Mouse (Mus musculus) bone marrow macrophage, adult 2 months (primary cell): Measurements from ENCODE around the gene Phldb1. TPM values are rescaled to one million over a fixed set of nuclear protein-coding genes. Genes with fewer than 3 reads are reported as not detected.
A peak's percentile ranks its signal among the peaks of the same experiment; 100 is the strongest.

Experiments used
- H3K27ac ChIP-seq: 2 replicates; pipeline ENCODE4 v1.5.1; 2012; ENCODE audit warnings: low read depth, low read length; ENCODE audit not compliant: insufficient read depth
- H3K4me1 ChIP-seq: 2 replicates; pipeline ENCODE4 v1.6.1; 2012; ENCODE audit warnings: low read length; ENCODE audit not compliant: control insufficient read depth, insufficient read depth
- H3K4me3 ChIP-seq: 2 replicates; pipeline ENCODE4 v1.5.1; 2012; ENCODE audit warnings: mild to moderate bottlenecking, low read length, moderate library complexity; ENCODE audit not compliant: insufficient read depth
- CTCF ChIP-seq: IDR thresholded peaks from 2 replicates; pipeline ENCODE4 v1.5.1; 2012; ENCODE audit warnings: low read depth, mild to moderate bottlenecking, low read length, moderate library complexity
- POLR2A ChIP-seq: IDR thresholded peaks from 2 replicates; pipeline ENCODE4 v1.6.1; 2012; ENCODE audit warnings: mild to moderate bottlenecking, low read depth, low read length, borderline replicate concordance
- polyA plus RNA-seq: library from polyadenylated mRNA; stranded (reverse); fragments of >200 nt; gene quantifications from 2 replicates; pipeline ENCODE4 v1.2.4, GENCODE M21; 2012; ENCODE audit not compliant: missing spikeins, insufficient read depth, insufficient read length

Gene Phldb1
- polyA plus RNA-seq, 1 experiment = 4.3 TPM

DNA sequence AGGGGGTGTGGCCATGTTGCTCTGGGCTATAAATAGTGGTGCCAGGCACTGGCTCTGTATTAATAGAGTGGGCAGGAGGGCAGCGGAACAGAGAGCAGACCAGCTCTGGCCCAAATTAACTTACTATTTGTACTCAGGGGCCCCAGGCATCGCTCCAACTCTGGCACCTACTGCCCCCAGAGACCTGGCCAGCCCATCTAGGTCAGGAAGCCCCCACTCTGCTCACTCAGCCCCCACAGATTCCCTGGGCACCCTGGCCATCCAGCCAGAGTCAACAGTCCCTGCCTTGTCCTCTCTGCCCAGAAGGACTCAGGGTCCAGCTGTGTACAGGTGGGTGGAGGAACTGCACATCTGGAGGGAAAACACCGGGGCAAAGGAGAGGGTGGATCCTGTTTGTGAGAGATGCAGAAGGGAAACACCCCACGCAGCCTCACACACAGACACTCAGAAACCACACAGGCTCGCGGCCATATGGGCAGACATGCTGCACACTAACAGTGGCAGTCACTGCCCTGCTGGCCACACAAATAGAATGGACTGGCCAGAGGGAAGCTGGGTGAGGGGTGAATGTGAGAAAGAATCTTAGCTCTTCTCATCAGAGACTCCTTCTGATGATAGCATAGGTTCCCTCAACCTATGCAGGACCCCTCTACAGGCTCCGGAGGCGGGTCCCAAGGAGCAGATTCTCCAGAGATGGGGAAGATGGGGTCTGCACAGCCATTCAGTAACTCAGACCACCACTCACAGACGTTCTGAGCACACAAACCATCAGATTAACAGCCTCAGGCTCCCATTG is 14.4 kb downstream of the Phldb1 start:
- H3K4me1 ChIP-seq = peaks cover 28% of the 10 kb centered on the region
- no peak overlapping the region for H3K27ac ChIP-seq

DNA sequence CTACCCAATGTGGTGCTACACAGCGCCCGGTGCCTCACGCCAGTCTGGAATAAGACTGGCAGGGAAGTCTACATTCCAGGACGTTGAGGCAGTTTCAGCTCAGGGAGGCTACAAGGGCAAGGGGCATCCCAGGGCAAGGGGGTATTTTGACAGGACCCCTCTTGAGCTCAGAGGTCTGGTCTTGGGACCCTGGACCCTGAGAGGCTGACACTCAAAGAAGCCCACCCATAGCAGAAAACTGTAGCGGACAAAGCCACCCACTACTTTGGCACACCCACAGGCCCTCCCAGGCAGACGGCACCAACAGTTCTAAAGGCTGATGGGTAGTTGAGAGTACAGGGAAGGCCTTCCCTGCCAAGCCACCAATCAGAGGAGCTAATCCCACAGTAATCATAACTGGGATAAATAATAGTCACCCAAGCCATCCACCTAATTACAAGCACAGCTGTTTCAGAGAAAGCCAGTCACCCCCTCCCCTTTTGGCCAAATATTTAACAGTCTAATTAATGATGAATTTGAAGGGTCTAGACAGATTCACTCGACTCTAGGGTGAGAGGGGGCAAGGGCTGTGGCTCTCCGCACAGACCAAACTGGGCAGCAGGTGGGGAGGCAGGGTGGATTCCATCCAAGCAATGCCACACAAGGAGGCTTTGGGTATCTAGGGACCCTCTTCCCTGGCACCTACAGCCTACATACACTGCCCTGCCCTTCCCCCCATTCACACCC is 15.2 kb downstream of the Phldb1 start:
- H3K4me3 ChIP-seq = no peak overlapping the region

More for the DNA sequence above, 14.4 kb downstream of the Phldb1 start:
- peak overlapping the region; percentile 78 for H3K4me3 ChIP-seq
- no peak for TF ChIP-seq CTCF
- TF ChIP-seq POLR2A = no peak

DNA sequence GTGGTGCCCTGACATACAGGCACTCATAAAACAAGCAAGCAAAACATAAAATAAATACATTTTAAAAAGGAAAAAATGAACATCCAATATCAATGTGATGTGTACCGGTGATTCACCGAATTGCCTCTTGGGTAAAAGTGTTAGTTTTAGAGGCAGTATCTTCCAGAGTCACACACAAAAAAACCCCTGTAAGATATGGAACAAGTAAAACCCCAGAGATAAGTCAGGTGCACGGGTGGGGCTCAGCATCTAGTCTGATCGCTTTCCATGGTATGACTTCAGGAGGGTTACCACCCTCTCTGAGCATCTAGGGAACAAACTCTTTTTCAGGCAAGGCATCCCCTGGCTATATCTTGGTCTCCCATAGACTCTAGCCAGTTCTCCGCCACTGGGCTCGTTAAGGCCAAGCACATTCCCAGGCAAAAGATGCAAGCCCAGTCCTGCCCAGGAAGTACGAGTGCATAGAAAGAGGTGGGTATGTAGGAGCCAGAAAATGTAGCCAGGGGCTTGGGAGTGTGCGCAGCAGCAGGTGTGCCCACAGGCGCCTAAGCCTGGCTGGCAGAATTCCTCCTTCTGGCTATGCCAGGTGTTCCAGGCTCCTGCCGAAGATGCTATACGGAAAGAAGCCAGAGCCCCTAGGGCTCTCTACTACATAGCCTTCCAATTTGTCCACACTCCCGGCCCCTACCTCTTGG is 15.9 kb downstream of the Phldb1 start:
- H3K4me3 ChIP-seq = no peak overlapping the region
- H3K27ac ChIP-seq = no peak overlapping the region
- H3K4me1 ChIP-seq = peaks cover 28% of the 10 kb centered on the region
- TF ChIP-seq POLR2A = no peak
- TF ChIP-seq CTCF = no peak

More for the DNA sequence above, 15.2 kb downstream of the Phldb1 start:
- TF ChIP-seq POLR2A = no peak
- TF ChIP-seq CTCF = no peak
- Histone ChIP-seq H3K4me1 (peaks cover 28% of the 10 kb centered on the region), H3K27ac (no peak overlapping the region)

DNA sequence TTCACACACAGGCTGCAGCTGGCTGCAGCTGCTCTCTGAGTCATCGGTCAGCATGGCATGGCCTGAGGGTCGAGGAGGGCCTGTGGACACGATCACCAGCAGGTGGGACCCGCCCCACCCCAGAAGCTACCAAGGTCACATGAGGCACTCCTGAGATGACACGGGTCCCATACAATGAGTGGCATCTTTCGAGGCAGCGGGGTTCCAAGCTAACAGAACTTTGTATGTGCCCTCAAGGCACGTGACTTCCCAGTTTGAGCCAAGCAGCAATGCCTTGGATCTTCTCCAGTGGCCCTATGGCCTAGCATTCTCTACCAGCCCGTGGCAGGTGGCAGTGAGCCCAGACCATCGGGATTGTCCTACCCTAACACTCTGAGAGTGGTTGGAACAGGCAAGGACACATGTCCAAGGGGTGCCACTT is 17.2 kb downstream of the Phldb1 start:
- H3K4me3 ChIP-seq = no peak overlapping the region
- TF ChIP-seq CTCF = no peak
- no peak for TF ChIP-seq POLR2A
- H3K27ac ChIP-seq = no peak overlapping the region
- H3K4me1 ChIP-seq = peaks cover 16% of the 10 kb centered on the region

DNA sequence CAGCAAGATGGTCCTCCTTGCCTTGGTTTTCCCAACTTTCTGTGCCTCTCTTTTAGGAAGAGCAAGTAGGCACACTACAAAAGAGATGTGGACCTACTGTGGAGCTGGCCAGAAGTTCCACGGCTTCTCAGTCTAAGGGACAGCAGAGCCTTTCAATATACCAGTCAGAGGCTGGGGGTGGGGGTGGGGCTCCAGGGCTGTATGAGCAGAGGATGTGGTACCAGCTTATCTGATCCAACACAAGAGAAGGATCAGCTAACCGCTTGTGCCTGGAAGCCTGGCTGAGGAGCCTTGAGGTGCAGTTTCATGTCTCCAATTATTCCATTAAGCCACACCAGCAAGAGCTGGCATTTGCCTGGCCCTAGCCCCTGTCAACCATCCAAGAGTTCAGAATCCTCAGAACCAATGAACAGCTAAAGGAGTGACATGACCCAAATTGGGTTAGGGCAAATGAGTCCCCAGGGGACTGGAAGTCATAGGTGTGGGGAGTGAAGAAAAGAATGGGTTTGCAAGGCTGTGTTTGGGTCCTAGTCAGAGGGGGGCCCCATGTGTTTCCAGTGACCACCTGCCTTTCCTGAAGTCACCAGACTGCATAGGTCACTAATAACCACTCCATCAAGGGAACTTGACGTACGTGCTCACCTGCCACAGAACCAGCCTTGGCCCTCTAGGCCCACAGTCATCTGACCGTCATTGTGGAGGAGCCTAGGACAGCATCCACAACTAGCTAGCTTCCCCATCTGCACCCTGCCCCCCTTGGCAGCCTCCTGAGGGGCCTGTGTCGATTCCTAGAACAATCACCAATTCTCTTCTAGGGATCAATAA is 17.8 kb downstream of the Phldb1 start:
- Histone ChIP-seq H3K4me3 (no peak overlapping the region), H3K4me1 (peaks cover 11% of the 10 kb centered on the region)
- TF ChIP-seq CTCF (no peak), POLR2A (no peak)

DNA sequence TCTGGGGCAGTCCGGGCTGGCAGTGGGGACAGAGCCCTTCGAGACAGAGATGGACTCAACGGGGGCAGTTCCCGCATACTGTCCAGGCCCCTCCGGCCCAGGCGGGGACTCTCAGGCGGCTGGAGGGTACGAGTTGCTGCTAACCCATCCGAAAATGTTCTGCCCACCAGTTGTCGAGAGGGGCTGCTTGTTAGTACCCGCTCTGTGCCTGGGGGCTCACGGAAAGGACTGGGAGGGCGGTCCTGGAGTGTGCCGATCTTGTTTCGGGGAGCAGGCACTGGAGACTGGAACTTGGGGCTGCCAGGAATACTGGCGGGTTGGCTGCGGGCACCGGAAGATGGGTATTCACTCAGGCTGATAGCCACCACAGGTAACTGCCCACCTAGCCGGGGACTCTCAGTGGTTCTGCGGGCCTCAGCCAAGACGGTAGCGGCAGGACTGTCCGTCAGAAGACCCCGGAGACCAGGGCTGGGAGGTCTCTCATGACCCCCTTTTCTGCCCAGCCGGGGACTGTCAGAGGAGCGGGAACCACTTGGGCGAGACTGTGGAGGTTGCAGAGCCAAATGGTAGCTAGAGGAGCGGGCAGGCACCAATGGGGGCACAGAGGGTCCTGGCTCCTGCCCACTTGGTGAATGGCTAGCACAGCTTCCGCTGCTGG is 19.2 kb downstream of the Phldb1 start:
- Histone ChIP-seq H3K4me1 (peaks cover 7% of the 10 kb centered on the region), H3K27ac (no peak overlapping the region), H3K4me3 (no peak overlapping the region)
- TF ChIP-seq CTCF = no peak

More for the DNA sequence above, 17.8 kb downstream of the Phldb1 start:
- H3K27ac ChIP-seq = no peak overlapping the region

DNA sequence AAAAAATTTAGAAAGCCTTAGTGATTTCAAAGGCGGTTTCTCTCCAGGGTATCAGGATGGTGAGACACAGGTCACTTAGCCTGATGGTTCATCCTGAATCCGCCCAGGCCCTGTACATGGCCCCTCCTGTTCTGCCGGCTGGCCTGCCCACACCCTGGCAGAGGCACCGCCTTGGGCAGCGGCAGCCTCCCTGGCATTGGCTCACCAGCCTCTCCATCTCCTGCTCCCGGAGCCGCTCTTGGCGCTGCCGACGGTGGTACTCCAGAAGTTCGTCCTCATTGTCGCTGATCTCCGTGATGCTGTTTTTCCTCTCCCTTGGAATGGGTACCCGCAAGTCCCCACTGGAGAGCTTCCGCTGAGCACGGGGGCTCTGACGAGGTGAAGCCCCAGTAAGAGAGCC is 19.9 kb downstream of the Phldb1 start:
- TF ChIP-seq CTCF (no peak), POLR2A (no peak)
- H3K4me3 ChIP-seq = no peak overlapping the region
- peaks cover 1% of the 10 kb centered on the region; the same call in 1 of the 2 replicates for H3K4me1 ChIP-seq
- no peak overlapping the region for H3K27ac ChIP-seq

DNA sequence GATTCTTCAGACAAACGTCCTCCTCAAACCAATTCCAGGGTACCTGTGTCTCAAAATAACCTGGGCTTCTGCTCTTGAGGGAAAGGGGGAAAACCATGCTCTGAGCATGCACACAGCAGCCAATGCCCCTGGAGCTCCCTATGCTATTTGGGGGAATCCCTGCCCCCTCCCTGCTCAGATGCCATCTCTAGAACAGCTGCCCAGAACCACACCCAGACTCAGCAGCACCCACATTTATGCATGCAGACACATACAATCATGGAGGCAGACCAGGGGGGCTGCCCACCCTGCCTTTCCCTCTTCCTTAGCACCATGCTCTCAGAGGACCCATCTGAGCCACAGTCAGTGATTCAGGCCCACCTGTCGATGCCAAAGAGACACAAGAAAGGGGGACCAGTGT is 21.4 kb downstream of the Phldb1 start:
- no peak for TF ChIP-seq CTCF
- TF ChIP-seq POLR2A = no peak
- H3K4me3 ChIP-seq = no peak overlapping the region
- no peaks in the 10 kb centered on the region for H3K4me1 ChIP-seq
- H3K27ac ChIP-seq = no peak overlapping the region

DNA sequence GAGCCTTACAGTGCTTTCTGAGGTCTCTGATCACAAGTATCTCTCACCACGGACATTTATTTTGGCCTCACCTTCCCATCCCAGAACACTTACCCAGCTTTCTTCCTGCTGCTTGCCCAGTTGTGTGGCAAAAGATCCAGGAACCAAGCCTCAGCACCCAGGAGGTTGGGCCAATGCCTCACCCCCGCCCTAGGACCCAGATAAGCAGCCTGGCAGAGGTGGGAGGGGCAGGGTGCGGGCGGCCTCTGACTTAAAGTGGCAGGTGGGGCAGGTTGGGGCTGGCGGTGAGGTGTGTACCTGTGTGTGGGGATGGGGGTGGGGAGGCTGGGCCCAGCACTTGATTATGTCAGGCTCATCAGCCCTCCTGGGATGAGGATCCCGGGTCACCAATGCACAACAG is 21.9 kb downstream of the Phldb1 start:
- H3K4me1 ChIP-seq = no peaks in the 10 kb centered on the region
- no peak overlapping the region for H3K27ac ChIP-seq
- TF ChIP-seq POLR2A = no peak
- no peak for TF ChIP-seq CTCF
- H3K4me3 ChIP-seq = no peak overlapping the region
